Mouse (Mus musculus) cerebellum, adult 2 months (tissue): ENCODE data around the gene Zfp277.

ENCODE experiments used
- CTCF ChIP-seq: fragments of 200-500 bp; IDR thresholded peaks from 2 replicates; pipeline ENCODE4 v1.5.1; 2011; ENCODE audit warnings: low read depth, mild to moderate bottlenecking, control low read depth, low read length, moderate library complexity, borderline replicate concordance; ENCODE audit not compliant: insufficient read depth
- POLR2A ChIP-seq: fragments of 200-500 bp; IDR thresholded peaks from 2 replicates; pipeline ENCODE4 v1.6.1; 2011; ENCODE audit warnings: low read length, control low read depth, borderline replicate concordance; ENCODE audit not compliant: insufficient read depth

GRCm38 (mm10) chr12:40468235-40468634, 22.5 kb upstream of the Zfp277 start:
- TF ChIP-seq CTCF (no peak), POLR2A (no peak)
